Mouse (Mus musculus): ENCODE results near the gene Apba3. TPM values are rescaled to one million over a fixed set of nuclear protein-coding genes. Genes with fewer than 3 reads are reported as not detected.

The Apba3 gene
- polyA plus RNA-seq, 1 experiment from 2014 or later, result 55.7 TPM

- H3K4me1 ChIP-seq (replicated peaks; ENCODE audit: insufficient read depth, low read length), result peaks cover 5% of the 10 kb centered on the region; the same call in 1 of the 2 replicates
- H3K9ac ChIP-seq (ENCODE audit: low read depth, low read length), result peak overlapping the region; percentile 58; the same call in 1 of the 2 replicates
- WGBS, result 11% methylated on average over 17 of the region's 17 CpGs
- TF ChIP-seq CTCF (IDR thresholded peaks at IDR 0.05; ENCODE audit: low read depth), result no peak
- peak overlapping the region; percentile 73 for H3K4me2 ChIP-seq (ENCODE audit: low read length)
- DNase-seq (ENCODE audit: low spot score), result no peak
- H3K9me3 ChIP-seq (replicated peaks; ENCODE audit: low read length), result no peaks in the 10 kb centered on the region
- H3K4me3 ChIP-seq (replicated peaks; ENCODE audit: low read depth, low read length), result peak overlapping the region; percentile 43; the same call in 1 of the 2 replicates
- H3K36me3 ChIP-seq (ENCODE audit: insufficient read depth, low read length), result no peaks in the 10 kb centered on the region
- 0 out of 2 replicates have a peak, but pooled peaks cover 2% of the 10 kb centered on the region for H3K27me3 ChIP-seq (ENCODE audit: insufficient read depth, low read length)
- H3K27ac ChIP-seq, result peak overlapping the region; percentile 63
- ATAC-seq (replicated peaks; ENCODE audit: low FRiP score, low read depth), result peak; percentile 27; the same call in 1 of the 2 replicates
These were observed 18.0 kb downstream of the Apba3 start for GRCm38 (mm10) chr10:81284719-81285118.

- peak overlapping the region; percentile 73 for H3K4me2 ChIP-seq (ENCODE audit: low read length)
- H3K9ac ChIP-seq (ENCODE audit: low read depth, low read length), result peak overlapping the region; percentile 58
- H3K27ac ChIP-seq, result peak overlapping the region; percentile 63
- ATAC-seq (replicated peaks; ENCODE audit: low FRiP score, low read depth) (peak; percentile 71), DNase-seq (ENCODE audit: low spot score) (peak; percentile 92)
- peaks cover 5% of the 10 kb centered on the region; the same call in 1 of the 2 replicates for H3K4me1 ChIP-seq (replicated peaks; ENCODE audit: insufficient read depth, low read length)
- TF ChIP-seq CTCF (IDR thresholded peaks at IDR 0.05; ENCODE audit: low read depth), result no peak; the same call in 1 of the 2 replicates
- 1% methylated on average over 54 of the region's 54 CpGs for WGBS
- H3K4me3 ChIP-seq (replicated peaks; ENCODE audit: low read depth, low read length), result peak overlapping the region; percentile 43
- no peaks in the 10 kb centered on the region for H3K36me3 ChIP-seq (ENCODE audit: insufficient read depth, low read length)
- H3K9me3 ChIP-seq (replicated peaks; ENCODE audit: low read length), result no peaks in the 10 kb centered on the region
- 0 out of 2 replicates have a peak, but pooled peaks cover 2% of the 10 kb centered on the region for H3K27me3 ChIP-seq (ENCODE audit: insufficient read depth, low read length)
These were observed 19.1 kb downstream of the Apba3 start for GRCm38 (mm10) chr10:81285694-81286450.

DNA sequence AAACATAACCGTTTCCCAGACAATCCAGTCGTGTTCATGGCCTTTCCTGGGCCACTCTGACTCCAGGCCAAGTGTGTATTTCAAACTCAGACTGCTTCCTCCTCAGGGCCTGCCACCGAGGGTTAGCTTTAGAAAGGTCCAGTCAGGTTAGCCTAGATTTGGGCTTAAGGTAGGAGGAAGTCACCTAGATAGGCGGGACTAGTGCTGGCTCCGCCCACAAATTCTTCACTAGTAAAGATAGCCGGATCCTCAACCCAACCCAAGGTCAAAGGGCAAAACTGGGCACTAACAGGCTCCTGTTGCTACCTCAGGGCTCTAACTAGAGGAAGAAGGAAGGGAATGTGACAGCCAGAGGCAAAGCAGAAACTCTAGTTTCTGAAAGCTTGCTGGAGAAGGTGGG, 19.8 kb downstream of the Apba3 start:
- no peaks in the 10 kb centered on the region for H3K36me3 ChIP-seq (ENCODE audit: insufficient read depth, low read length)
- H3K9ac ChIP-seq (ENCODE audit: low read depth, low read length), result no peak overlapping the region
- no peak for DNase-seq (ENCODE audit: low spot score)
- whole genome bisulfite sequencing, result 32% methylated on average over 6 of the region's 6 CpGs
- peak overlapping the region; percentile 73; the same call in 1 of the 2 replicates for H3K4me2 ChIP-seq (ENCODE audit: low read length)
- no peak for ATAC-seq (replicated peaks; ENCODE audit: low FRiP score, low read depth)
- H3K4me3 ChIP-seq (replicated peaks; ENCODE audit: low read depth, low read length), result no peak overlapping the region
- no peak for TF ChIP-seq CTCF (IDR thresholded peaks at IDR 0.05; ENCODE audit: low read depth)
- H3K4me1 ChIP-seq (replicated peaks; ENCODE audit: insufficient read depth, low read length), result peaks cover 5% of the 10 kb centered on the region; the same call in 1 of the 2 replicates
- H3K27ac ChIP-seq, result 0 out of 2 replicates have a peak overlapping the region, but pooled peaks have one; percentile 63
- H3K9me3 ChIP-seq (replicated peaks; ENCODE audit: low read length), result no peaks in the 10 kb centered on the region
- H3K27me3 ChIP-seq (ENCODE audit: insufficient read depth, low read length), result 0 out of 2 replicates have a peak, but pooled peaks cover 2% of the 10 kb centered on the region

DNA sequence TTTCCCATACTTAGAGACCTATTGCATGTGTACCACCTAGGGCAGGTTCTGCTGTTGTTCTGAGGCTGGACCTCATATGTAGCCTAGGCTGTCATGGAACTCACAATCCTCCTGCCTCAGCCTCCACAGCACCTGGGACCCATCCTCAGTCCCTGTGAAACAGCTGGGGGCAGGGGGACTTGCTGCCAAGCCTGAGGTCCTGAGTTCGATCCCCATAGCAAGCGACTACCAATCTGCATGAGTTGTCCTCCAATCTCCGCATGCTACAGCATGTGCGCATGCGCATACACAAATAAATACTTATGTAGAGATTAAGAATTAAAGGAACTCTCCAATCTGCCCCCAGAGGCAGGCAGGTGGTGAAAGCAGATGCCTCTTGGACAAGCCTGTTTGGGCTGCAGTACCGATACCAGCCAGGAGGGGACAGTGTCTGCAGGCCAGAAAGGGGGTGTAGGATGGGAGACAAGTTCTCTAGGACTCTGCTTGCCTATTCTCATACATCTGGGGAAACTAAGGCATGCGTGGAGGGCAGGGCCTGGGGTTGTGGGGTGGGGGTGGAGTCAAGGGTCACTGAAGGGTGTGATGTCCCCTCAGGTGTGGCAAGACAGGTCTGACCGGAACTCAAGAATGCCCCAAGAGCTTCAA, 20.9 kb downstream of the Apba3 start:
- peak overlapping the region; percentile 18; the same call in 1 of the 2 replicates for H3K4me2 ChIP-seq (ENCODE audit: low read length)

DNA sequence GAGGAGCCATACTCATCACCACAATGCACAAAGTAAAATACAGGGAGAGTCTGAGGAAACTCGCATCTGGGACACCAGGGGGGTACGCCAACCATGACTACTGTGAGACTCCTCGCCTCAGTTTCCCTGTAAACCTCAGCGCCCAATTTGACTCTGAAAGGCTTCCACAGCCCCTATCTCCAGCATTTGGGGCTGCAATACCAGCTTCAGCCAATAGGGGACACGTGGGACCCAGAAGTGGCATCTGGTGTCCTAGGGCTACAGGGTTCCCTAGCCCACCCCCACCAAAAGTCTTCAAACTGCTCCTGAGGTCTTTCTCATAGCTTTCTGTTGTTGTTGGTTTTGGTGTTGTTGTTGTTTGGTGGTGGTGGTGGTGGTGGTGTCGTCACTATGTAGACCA, 21.8 kb downstream of the Apba3 start:
- no peak overlapping the region for H3K4me3 ChIP-seq (replicated peaks; ENCODE audit: low read depth, low read length)
- H3K36me3 ChIP-seq (ENCODE audit: insufficient read depth, low read length), result no peaks in the 10 kb centered on the region
- H3K27ac ChIP-seq, result no peak overlapping the region
- H3K9ac ChIP-seq (ENCODE audit: low read depth, low read length), result no peak overlapping the region
- peak; percentile 32 for DNase-seq (ENCODE audit: low spot score)
- 40% methylated on average over 6 of the region's 6 CpGs for WGBS
- no peak for ATAC-seq (replicated peaks; ENCODE audit: low FRiP score, low read depth)
- TF ChIP-seq CTCF (IDR thresholded peaks at IDR 0.05; ENCODE audit: low read depth), result peak; percentile 68
- peak overlapping the region; percentile 18; the same call in 1 of the 2 replicates for H3K4me2 ChIP-seq (ENCODE audit: low read length)
- H3K9me3 ChIP-seq (replicated peaks; ENCODE audit: low read length), result no peaks in the 10 kb centered on the region
- H3K27me3 ChIP-seq (ENCODE audit: insufficient read depth, low read length), result 0 out of 2 replicates have a peak, but pooled peaks cover 2% of the 10 kb centered on the region
- H3K4me1 ChIP-seq (replicated peaks; ENCODE audit: insufficient read depth, low read length), result peaks cover 7% of the 10 kb centered on the region

More for the DNA sequence above, 20.9 kb downstream of the Apba3 start:
- Histone ChIP-seq H3K9me3 (replicated peaks; ENCODE audit: low read length) (no peaks in the 10 kb centered on the region), H3K27me3 (ENCODE audit: insufficient read depth, low read length) (0 out of 2 replicates have a peak, but pooled peaks cover 2% of the 10 kb centered on the region), H3K27ac (no peak overlapping the region), H3K4me1 (replicated peaks; ENCODE audit: insufficient read depth, low read length) (peaks cover 5% of the 10 kb centered on the region; the same call in 1 of the 2 replicates), H3K9ac (ENCODE audit: low read depth, low read length) (no peak overlapping the region), H3K4me3 (replicated peaks; ENCODE audit: low read depth, low read length) (no peak overlapping the region), H3K36me3 (ENCODE audit: insufficient read depth, low read length) (no peaks in the 10 kb centered on the region)
- ATAC-seq (replicated peaks; ENCODE audit: low FRiP score, low read depth) (no peak), DNase-seq (ENCODE audit: low spot score) (peak; percentile 44)
- peak; percentile 85 for TF ChIP-seq CTCF (IDR thresholded peaks at IDR 0.05; ENCODE audit: low read depth)
- WGBS, result 67% methylated on average over 8 of the region's 8 CpGs

DNA sequence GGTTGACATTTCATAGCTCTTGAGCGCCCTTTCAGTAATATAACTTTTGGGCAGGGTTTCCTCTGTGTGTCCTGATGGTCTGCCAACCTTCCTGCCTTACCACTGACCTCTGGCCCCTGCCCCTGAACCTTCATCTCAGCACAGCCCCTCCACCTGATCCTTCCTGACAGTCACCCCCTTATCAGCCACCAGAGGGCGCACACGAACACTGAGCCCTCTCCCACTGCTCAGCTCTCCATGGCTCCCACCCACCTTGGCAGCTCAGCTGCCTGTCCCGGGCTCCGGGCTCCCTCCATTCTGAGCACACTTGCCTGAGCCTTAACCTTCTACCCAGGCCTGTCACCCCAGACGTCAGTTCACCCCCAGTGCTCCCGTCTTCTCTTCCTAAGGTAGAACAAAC, 22.5 kb downstream of the Apba3 start:
- Histone ChIP-seq H3K27me3 (ENCODE audit: insufficient read depth, low read length) (0 out of 2 replicates have a peak, but pooled peaks cover 2% of the 10 kb centered on the region), H3K9ac (ENCODE audit: low read depth, low read length) (no peak overlapping the region), H3K36me3 (ENCODE audit: insufficient read depth, low read length) (no peaks in the 10 kb centered on the region), H3K27ac (no peak overlapping the region), H3K4me1 (replicated peaks; ENCODE audit: insufficient read depth, low read length) (peaks cover 14% of the 10 kb centered on the region), H3K4me2 (ENCODE audit: low read length) (no peak overlapping the region), H3K9me3 (replicated peaks; ENCODE audit: low read length) (no peaks in the 10 kb centered on the region), H3K4me3 (replicated peaks; ENCODE audit: low read depth, low read length) (no peak overlapping the region)
- ATAC-seq (replicated peaks; ENCODE audit: low FRiP score, low read depth), result no peak
- WGBS, result 4% methylated on average over 7 of the region's 7 CpGs
- TF ChIP-seq CTCF (IDR thresholded peaks at IDR 0.05; ENCODE audit: low read depth), result peak; percentile 88
- DNase-seq (ENCODE audit: low spot score), result peak; percentile 88
